Mouse (Mus musculus) E14TG2a.4 (cell line): ENCODE data around the gene Sc5d.

ENCODE experiments used
- CTCF ChIP-seq: conservative IDR thresholded peaks from 2 replicates; pipeline ENCODE4 v1.5.1; 2014; ENCODE audit warnings: low read length
- NANOG ChIP-seq: IDR thresholded peaks from 2 replicates; pipeline ENCODE4 v1.6.1; 2014; ENCODE audit warnings: borderline replicate concordance, low read length, mixed read lengths
- POU5F1 ChIP-seq: IDR thresholded peaks from 2 replicates; pipeline ENCODE4 v1.6.1; 2014; ENCODE audit warnings: low read length, borderline replicate concordance

DNA sequence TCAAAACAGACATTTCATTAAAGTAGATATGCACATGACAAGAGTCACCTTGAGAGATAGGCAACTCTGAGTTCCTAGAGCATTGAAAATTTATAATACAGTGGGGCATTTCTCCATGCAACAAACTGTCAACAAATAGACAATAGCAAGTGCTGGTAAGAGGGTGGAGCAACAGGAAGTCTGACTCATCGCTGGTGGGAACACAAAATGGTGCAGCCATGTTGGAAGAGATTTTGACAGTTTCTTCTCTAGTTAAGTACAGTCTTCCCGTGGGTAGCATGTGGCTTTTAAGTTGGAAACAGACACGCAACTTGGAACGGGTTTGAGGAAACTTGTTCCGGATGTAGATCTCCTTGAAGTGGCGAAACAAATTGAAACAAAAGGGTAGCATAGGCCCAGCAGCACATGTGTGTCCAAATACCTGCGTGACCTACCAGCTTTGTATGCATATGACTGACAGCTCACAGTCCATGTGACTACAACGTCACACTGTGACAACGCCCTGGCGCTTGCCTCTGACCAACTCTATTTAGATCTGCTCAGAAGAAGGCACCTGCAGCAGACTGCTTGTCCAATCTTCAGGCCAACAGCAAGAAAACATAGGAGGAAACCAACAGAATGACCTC, 32.4 kb upstream of the Sc5d start:
- no peak for TF ChIP-seq CTCF
- TF ChIP-seq POU5F1, result no peak
- no peak for TF ChIP-seq NANOG
